Mouse (Mus musculus): ENCODE data around the gene Itpr2.

Gene Itpr2

DNA sequence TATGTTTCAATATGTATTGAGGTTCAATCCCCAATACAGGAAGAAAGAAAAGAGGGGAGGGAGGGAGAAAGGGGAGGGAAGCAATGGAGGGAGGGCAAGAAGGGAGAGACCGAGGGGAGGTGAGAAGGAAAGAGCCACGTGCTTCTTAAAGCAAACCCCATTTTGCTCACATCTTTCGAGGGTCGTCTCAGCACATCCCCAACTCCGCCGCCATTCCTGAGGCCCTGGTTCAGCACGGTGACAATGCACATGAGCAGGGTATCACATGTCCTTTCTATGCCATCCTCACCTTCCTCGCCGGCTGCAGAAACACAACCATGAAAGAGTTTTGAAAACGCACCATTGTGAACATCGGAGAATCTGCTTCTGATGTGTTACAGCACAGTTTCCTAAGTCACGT is 343.3 kb downstream of the Itpr2 start:
- DNase-seq (ENCODE audit: inconsistent ontology term), result no peak

DNA sequence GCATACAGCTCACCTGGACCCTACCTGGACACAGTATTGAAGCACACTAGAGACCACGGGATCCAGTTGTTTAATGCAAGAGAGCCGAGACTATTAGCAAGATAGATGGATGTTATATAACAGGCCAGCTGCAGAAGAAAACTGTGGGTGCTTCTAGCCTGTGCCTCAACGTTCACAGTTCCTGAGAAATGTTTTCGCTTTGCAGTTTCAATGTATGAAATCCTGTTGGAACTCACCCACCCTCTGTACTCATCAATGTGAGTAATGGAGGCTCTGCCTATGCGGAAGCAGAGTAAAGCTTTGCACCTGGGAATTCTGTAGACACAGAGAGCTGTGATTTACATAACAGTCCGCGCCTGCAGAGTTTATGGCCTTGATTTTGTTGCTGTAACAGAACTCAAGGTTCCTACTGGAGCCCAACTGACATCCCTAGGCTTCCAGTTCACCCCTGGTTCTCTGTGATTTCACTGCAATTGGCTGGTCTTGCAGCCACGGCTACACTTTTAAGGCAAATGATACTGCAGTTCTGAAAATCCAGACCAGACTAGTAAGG is 344.0 kb downstream of the Itpr2 start:
- no peak for DNase-seq (ENCODE audit: inconsistent ontology term)

DNA sequence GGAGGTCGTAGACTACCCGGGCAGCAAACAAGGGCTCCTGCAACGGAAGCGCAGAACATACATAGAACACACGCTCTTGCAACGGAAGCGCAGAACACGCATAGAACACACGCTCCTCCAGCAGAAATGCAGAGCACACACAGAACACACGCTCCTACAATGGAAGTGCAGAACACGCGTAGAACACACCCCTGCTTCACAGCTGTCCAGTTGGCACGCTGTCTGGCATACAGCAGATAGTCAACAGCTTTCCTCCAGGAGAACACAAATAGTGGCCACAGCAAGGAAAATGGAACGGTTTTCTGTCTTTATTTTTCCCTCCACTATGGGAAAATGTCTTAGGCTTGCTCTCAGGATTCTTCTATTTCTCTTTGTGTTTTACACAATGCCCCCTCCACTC is 344.9 kb downstream of the Itpr2 start:
- DNase-seq (ENCODE audit: inconsistent ontology term), result no peak

DNA sequence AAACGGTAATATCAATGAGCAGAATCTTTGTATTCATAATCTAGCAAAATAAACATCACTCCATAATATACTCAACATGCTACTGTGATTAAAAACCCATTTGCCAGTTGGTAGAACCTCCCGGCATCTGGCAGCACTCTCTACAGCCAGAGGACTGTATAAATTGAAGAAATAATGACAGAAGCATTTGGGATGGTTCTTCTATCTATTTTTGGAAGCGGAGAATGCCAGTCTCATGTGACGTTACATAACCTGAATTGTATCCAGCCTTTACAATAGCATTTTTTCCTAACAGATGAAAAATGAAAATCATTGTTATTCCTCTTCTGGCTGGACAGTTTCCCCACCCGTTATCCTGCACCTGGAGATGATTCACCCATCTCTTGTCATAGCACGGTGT is 345.5 kb downstream of the Itpr2 start:
- DNase-seq (ENCODE audit: inconsistent ontology term), result peak; percentile 29

DNA sequence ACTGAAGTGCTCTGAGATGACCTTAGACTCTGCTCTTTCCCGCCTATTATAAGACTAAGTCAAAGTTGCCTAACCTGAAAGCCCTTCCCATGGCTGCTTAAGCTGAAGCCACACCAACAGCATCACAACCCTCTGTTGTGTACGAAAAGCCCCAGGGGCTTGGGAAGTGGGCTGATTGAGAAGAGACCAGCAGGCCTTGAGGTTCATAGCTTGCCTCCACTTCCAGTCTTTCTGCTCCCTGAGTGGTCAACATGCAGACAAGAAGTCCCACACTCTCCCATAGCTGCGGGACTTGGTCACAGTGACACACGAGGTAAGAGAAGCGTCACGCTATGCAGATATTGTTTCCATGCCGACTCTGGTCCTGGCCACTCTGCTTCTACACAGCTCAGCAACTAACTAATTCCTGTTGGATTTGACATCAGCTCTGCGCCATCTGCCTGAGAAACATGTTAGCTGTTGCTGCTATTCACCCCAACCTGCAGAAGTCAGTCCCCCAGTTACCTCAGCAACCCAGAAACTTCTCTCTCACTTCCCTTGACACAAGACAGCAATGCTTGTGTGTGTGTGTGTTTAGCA is 346.8 kb downstream of the Itpr2 start:
- DNase-seq (ENCODE audit: inconsistent ontology term), result no peak

DNA sequence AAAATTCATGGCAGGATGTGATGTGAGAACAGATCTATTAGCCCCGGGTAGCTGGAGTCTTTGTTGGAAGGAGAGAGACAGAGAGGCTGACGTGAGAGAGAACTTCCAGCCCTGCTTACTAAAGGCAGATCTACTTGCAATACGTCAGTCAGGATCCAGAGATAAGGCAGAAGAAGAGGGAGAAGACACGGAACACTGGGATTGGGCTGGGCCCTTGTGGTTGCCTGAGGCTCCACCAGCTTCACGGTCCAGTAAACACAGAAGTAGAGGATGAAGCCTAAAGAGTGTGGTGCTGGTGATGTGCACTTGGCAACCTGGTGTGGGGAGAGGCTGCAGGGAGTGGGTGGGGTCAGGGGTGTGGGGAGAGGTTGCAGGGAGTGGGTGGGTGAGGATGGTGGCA is 349.2 kb downstream of the Itpr2 start:
- no peak for DNase-seq (ENCODE audit: inconsistent ontology term)

DNA sequence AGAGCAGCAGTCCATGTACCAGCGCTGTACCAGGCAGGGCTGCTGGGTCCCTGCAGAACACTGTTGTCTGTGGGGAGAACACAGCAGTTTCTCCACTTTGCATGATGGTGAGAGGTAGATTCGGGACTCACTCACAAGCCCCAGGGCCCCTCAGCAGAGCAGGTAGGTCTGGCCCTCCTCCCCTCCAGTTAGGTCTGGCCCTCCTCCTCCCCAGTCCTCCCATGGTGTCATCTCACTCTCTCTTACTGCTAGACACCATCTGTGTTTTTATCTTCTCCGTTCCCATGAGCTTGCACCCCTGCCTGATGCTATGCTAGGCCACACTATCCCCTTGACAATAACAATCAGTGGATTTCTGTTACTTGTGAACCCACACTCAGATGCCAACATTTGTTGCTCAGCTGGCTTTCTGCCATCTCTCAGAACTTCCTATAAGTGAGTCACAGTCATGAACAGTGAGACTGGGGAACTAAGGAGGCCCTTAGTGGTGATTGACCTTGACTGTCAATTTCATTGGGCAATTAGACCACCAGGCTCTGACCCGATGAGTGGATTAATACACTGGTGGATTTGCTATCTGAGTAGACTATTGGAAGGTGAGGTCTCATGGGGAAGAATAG is 360.9 kb downstream of the Itpr2 start:
- peak; percentile 47 for DNase-seq (ENCODE audit: inconsistent ontology term)

DNA sequence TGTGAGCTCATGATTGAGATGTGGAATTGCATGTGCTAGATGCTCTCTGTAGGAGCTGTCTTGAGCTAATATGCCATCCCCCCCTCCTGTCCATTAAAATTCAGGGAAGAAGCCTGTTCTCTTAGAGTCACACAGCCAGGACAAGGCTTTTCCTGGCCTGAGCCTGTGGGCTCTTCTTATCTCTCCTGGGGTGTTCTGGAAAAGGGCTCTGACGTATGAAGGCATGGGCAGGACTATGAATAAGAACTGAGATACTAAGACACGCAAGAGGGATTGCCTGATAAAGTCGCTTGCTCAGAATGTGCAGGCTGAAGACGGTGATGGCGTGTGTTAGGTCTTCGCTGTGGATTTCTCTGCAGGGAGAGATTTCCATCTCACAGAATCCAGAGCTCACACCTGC is 361.9 kb downstream of the Itpr2 start:
- no peak for DNase-seq (ENCODE audit: inconsistent ontology term)

DNA sequence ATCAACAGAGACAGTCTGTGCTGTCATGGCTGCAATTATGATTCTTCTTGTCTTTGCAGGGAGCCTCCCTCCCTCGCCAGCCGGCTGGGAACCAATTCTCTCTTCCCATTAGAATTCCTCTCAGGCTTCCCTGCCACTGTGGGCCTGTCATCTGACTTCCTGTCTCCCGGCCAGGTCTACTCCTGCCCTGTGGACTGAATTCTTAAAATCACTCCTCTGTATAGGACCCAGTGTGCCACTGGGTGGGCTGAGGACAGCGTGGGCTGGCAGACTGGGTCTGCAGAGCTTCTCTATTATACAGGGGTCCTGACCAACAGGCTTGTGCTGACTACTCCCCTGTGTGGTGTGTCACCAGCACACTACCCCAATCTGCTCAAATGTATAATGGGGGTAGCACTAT is 365.4 kb downstream of the Itpr2 start:
- DNase-seq (ENCODE audit: inconsistent ontology term), result no peak

DNA sequence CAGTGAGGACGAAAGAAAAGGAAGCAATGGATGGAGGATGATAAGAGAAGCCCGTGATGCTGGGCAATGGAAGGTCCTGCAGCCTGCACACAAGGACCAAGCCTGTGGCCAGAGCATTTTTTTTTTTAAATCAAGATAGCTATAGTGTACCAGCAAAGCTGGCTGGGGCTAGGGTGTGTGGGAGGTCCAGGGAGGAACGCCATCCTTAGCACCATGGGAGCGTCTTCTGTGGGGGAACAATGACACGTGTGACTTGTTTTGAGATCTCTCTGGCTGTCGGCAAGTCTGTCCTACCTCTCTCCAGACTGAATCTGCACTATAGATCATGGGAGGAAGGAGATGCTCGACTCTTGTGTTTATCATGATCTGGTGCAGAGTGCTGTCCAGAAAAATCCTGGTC is 365.8 kb downstream of the Itpr2 start:
- DNase-seq (ENCODE audit: inconsistent ontology term), result no peak

DNA sequence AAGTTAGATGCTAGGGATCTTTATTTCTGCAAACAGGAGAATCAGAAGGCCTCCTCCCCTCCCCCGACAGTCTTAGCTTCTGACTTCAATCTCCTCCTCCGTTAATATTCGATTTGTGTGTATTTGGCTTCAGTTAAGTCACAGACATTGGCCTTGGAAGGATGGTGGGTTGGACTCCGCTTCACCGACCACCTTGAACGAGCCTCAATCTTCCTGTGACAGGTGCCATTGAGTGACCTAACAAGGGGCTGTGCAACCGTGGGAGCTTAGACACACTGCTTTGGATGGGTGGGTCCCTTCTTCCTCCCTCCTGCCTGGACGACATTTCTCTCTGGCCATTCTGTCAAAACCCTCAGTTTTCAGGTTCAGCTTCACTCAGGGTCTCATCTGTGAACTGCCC is 366.7 kb downstream of the Itpr2 start:
- DNase-seq (ENCODE audit: inconsistent ontology term), result no peak

DNA sequence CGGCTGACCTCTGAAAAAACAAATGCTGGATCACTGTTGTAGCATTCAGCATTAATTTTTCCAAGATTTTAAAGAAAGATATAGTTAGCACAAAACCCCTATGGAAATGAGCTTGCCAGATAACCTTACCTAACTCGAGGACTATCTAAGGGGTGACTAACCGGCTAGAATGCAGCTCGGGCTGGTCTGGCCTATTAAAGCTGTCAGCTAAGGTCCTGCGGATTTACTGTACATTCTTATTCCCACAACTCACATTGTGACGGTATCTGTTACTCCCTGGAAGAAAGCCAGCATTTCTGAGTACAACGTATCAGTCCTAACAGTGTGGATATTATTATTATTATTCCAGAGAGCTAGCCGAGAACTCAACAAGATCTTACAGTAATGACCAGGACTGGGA is 368.1 kb downstream of the Itpr2 start:
- DNase-seq (ENCODE audit: inconsistent ontology term), result no peak

DNA sequence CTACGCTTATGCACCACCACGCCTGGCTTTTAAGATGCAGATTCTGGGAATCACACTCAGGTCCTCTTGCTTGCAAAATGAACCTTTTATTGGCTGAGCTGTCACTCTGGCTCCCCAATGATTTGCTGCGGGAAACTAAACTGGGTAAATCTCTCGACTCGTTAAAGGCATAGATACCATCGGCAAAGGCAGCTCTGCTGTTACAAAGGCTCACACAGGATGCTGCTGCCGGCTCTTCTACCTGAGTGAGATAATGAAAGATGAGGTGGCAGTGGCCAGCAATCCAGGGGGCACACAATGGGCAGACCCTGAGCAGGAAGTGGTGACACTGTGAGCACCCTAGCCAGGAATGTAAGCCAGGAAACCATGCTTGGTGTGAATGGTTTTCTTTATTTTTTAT is 373.0 kb downstream of the Itpr2 start:
- no peak for DNase-seq (ENCODE audit: inconsistent ontology term)

DNA sequence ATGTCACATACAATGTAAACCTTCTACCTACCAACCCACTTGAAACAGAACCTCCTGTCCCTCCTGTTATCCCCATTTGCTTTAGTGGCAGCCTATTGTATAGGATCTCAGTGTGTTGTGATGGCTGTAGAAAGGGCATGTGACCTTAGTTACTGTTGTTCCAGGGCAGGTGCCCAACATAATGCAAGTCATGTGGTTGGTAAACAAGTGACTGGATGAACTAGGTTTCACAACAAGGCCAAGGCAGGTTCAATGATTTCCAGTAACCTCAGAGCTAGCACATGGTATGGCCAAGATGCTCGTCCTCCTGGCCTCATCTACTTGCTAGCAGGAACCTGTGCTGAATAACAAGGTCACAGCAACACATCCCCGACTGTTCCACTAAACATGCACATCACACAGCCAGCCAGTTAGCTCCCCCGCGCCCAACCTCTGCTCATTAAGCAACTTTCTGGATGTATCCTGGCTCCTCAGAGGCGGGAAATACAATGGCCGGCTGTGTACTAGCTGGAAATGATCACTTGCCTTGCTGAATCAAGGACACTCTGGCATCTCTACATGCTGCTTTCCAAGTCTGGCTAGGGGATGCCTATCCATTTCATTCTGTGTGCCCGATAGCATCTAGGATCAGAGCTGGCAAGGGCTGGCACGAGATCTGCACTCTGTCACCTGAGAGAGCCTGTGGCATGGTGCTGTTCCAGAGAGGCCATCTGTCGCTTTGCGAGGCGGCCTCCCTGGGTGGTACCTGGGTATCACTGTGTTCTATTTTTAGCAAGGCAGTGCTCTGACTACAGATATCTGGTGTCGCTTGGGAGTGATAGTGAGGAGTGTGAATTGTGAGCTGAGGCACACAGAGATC is 375.0 kb downstream of the Itpr2 start:
- peak; percentile 57 for DNase-seq (ENCODE audit: inconsistent ontology term)

DNA sequence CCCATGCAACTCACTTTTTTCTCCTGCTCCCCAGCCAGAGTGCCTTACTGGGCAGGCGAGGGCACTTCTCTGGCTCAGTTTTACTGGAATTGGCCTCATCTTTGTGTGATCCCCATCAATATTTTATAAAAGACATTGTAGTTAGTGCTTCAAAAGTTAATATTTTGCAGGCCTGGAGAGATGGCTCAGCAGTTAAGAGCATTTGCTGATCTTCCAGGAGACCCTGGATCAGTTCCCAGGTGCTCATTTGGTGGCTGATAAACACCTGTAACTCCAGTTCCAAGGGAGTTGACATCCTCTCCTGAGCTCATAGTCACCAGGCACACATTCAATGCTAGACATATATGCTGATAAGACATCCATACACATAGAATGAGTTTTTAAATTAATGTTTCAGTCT is 376.4 kb downstream of the Itpr2 start:
- no peak for DNase-seq (ENCODE audit: inconsistent ontology term)

DNA sequence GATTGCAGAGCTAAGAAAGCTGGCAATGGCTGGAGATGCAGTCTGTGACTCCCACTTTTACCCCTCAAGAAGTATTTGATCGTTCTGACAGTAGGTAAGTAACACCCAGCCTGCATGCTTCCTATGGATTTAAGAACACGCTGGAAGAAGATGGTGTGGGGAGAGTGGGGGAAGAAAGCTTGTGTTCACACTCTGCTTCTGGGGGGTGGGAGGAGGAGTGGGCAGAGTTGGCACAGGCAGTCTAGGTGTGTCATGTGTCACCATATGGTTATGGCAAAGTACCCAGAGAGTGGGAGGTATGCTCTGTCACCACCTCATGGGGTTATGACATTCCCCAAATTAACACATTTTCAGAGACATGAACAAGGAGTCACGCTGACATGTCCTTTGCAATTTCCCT is 377.5 kb downstream of the Itpr2 start:
- DNase-seq (ENCODE audit: inconsistent ontology term), result no peak

DNA sequence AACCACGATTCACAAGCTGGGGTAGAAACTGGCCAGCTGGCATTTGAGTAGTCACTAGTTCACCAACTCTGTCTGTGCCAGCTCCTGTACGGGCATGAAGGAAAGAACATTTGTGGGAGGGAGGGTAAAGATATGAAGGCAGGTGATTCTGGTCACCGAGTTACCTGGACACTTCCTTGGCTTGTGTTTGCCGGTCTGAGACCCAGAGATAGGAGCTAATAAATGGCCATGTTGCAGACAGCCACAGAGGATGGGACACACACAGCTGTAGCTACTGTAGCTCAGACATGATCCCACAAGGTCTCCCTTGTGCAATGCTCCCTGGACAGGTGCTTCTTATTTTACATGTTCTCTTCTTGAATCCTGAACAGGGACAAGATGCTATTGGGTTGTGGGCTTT is 378.4 kb downstream of the Itpr2 start:
- no peak for DNase-seq (ENCODE audit: inconsistent ontology term)

DNA sequence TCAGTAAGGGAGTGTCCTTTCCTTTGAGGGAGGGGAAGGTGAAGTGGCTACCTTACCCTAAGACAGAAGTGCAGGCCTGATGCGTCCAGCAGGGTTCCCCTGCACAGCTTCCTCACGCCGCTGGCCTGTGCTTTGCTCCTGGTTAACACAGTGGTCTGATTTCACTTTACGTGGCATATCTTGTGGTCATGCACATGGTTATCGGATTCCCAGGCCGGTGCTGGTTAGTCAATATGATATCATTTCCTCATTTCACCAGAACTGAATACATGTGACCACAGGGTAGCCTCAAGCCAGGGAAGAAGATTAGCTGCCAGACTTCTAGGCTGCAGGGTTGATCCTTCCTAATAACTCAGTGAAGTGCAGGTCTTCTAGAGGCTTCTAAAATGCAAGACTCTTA is 381.9 kb downstream of the Itpr2 start:
- no peak for DNase-seq (ENCODE audit: inconsistent ontology term)

DNA sequence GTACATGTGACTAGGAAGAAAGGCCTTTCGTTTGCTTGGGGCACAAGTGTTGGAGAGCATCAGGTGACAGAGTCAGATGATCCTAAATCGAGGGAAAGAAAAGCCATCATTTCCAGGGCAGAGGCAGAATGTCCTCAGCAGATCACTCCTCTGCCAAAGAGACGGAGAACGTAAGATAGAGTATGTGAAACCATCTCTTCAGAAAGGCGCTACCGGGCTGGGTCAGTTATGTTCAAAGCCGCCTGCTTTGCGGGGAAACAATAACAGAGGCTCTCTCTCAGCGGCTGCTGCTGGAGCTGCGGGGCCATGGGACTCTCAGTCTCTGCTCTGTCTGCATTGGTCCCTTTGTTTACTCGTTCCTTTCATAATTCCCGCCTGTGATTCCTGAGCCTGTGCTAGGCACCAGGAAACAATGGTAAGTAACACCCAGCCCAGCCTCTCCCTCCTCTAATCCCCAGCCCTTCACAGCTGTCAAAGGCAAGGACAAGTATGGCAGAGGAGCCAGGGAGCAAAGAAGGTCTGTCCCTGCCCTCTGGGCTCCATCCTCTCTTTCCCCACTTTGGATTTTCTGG is 387.2 kb downstream of the Itpr2 start:
- DNase-seq (ENCODE audit: inconsistent ontology term), result no peak

DNA sequence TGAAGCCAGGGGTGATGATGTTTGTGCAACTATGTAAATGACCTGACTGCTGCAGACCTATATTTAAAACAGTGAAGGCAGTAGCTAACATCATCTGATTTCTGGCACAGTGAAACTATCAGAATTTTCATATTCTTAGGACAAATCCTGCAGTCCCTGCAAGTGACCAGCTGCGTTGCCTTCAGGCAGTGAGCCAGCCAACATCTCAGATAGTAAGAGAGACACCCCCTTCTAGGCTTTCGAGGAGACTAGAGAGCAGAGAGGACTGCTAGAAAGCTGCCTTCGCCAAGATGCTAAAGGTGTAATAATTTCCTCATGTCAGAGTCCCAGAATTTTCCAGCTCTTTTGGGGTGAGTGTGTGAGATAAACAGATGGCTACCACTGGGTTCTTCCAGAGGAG is 388.0 kb downstream of the Itpr2 start:
- no peak for DNase-seq (ENCODE audit: inconsistent ontology term)

DNA sequence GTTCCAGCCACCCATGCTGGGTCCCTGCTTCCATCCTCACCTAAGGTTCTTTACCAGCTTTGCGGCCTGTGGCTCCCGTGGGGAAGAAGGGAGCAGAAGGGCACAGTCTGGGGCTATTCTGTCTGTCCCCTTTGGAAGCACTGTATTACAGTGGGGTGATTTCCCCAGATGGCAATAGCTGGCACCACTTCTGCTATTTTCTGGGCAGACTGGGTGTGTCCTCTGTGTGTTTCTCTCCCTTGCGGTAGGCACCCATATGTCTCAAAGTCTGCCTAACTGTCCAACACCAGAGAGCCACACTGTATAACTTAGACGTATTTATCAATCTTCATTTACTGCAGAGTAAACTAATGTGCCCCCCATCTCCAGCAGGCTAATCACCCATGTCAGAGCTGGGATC is 388.9 kb downstream of the Itpr2 start:
- no peak for DNase-seq (ENCODE audit: inconsistent ontology term)

DNA sequence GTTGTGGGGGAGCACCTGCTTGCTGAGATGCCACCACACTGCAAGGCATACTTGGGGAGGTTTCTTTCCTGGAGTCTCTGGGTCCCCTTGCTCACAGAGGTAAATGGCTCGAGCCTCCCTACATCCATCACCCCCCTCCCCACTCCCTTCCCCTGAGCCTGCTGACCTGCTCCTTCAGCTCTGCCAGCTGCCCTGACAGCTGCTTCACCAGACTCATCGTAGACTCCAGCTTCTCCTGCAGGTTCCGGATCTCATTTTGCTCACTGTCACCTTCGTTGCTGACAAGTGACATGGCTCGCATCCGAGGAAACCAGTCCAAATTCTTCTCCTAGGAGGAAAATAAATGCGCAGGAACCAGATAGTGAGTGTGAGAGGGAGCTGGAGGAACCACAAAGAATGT is 389.8 kb downstream of the Itpr2 start:
- peak; percentile 22 for DNase-seq (ENCODE audit: inconsistent ontology term)

DNA sequence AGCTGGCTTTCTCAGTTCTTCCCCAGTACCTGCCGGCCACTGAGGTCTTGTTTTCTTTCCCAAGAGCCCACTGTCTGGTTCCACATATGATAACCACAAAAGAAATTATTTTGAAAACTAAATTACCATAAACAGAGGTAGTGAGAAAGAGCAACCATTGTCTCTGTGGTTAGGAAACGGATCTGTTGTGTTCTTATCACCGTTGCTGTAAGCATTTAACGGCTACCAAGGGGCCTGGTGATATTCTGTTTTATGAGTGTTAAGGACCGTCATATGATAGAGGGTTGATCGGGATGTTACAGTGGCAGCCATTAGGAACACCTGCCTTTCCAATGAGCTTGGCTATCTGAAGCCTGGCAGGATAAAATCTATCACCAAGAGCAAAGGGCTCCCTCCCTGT is 390.2 kb downstream of the Itpr2 start:
- DNase-seq (ENCODE audit: inconsistent ontology term), result no peak
